Mouse (Mus musculus): ENCODE results near the gene Olfr1339. TPM values are rescaled to one million over a fixed set of nuclear protein-coding genes. Genes with fewer than 3 reads are reported as not detected.

The Olfr1339 gene
- not detected in 2 replicates for polyA plus RNA-seq (2012; ENCODE audit: low replicate concordance)

DNA sequence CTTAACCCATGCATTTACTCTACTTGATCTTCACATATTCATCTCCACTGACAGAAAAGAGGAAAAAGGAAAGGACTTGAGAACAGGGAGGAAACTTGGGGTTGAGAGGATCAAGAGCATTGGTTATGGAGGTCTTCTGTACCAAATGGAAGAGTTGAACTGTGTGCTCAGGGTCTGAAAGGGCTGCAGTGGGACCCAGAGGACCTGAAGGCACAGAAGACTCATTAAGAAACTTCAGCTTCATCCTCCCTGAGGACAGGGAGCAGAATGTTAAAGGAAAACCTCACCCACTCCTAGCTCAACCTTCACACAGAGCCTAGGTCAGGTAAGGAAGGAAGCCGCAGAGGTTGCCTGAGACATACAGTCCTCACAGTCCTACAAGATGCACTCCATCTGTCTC is at the start of gene Olfr1339:
Gene Olfr1339, plus strand, starts transcription at position 301 of the 400 bp plus-strand sequence.

DNA sequence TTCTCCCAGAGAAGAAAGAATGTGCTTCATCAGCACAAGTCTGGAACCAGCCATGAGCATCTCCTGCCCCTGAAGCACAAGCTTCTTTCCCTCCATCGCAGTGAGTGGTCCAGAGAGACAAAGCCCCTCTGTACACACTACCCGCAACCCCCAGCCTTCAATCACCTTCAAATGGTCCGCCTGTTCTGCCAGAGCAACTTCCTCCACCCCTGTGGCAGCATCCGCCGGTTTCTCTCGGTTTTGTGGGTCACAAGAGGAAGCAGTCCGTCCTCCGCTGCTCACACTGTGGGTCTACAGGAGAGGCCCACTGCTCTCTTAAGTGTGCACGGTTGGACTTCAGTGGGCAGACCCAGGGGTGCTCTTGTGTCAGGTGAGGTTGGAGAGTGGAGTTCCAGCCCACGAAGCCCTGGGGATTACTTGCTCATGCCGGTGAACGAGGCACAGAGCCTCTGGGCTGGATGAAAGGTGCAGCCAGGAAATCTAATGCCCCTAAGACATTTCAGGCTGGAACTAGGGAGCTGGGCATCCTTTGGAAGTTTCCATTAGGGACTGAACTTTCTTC is 39.5 kb upstream of the Olfr1339 start, which contains the start of gene Olfr1342:
Gene Olfr1342, minus strand, starts transcription at position 345 of the 562 bp plus-strand sequence.

DNA sequence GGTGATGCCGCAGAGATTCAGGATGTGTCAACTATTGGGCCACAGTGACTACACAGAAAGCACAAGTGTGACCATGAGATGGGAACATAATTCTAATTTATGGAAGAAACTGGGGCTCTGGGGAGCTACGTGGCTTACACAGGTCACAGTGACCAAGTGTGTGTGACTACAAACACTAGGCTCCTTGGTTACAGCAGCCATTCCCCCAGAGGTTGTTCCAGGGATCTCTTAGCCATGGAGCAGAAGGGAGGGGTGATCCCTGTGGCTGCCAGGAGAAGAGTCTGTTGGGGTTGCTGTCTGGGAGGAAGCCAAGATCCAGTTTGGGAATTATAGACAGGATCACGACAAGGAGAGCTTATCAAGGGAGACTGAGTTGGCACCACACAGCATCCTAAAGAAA is 28.8 kb upstream of the Olfr1339 start, which contains the start of gene Olfr1341:
Gene Olfr1341, plus strand, starts transcription at position 301 of the 400 bp plus-strand sequence.

DNA sequence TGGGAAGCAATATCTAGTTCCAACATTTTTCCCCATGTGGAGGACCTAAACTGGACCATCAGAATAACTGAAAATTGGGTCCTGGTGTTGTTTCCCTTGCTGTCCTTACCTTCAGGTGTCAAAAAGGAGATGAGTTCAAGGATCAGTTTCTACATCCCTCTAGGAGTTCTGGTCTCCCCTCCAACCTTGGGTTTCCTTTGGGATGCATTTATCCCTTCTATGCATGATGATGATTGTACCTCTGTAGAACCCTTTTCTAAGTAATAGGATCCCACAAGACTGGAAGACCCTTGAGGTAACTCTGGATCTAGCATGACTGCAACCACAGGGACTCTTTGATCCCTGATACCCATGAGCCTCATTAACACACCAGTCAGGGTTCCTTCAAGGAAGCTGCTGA is 12.1 kb upstream of the Olfr1339 start, which contains the start of gene Olfr1340:
Gene Olfr1340, plus strand, starts transcription at position 301 of the 400 bp plus-strand sequence.

DNA sequence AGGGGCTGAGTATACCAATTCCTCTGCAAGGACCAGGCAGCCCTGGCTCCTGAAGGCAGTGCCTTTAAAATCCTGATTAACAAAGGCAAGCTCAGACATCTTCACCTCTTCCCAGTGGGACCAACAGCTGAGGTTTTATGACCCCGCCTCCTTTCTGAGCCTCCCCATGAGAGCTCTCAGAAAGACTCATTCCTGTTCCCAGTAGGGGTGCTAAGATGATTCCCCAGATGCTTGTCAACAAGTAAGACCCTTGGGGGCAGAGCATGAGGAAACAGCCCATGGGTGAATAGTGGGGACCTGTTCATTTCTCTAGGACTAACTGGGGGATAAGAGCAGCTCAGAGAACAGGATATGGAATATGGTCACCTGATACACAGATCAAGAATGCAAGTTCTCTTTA is 26.7 kb downstream of the Olfr1339 start, which contains the start of gene Olfr1338:
Gene Olfr1338, minus strand, starts transcription at position 101 of the 400 bp plus-strand sequence.

DNA sequence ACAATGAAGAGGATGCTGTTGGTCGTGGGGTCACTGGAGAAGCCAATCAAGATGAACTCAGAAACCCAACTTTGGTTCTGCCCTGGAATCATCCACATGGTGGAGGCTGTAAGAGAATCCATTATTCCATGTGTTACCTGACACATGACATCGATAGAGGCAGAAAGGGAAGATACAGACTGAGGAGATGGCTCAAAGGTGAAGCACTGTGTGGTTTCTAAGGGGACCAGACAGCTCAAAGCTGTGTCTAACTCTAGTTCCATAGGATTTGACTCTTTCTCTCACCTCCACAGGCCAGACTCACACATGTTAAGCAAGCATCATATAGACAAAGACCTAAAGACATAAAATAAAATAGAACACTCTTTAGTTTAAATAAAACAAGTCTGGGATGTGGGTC is 50.5 kb downstream of the Olfr1339 start, which contains the start of gene Olfr1337:
Gene Olfr1337, minus strand, starts transcription at position 101 of the 400 bp plus-strand sequence.

Other genes with a start within 250 kb of the Olfr1339 start
- 2.2 and 6.8 TPM in 2 replicates for gene Tie1, start 242.1 kb upstream of the Olfr1339 start, polyA plus RNA-seq (2012; ENCODE audit: low replicate concordance)
- gene 2610528J11Rik, start 205.2 kb upstream of the Olfr1339 start, polyA plus RNA-seq (2012; ENCODE audit: low replicate concordance) = not detected in 2 replicates
- not detected in 2 replicates for gene Tmem125, start 188.1 kb upstream of the Olfr1339 start, polyA plus RNA-seq (2012; ENCODE audit: low replicate concordance)
- gene Cfap57, start 111.4 kb upstream of the Olfr1339 start, polyA plus RNA-seq (2012; ENCODE audit: low replicate concordance) = not detected in 2 replicates
- 4.3 and 10.8 TPM in 2 replicates for gene Ebna1bp2, start 111.4 kb upstream of the Olfr1339 start, polyA plus RNA-seq (2012; ENCODE audit: low replicate concordance)
- not detected in 2 replicates for gene Olfr62, start 73.2 kb upstream of the Olfr1339 start, polyA plus RNA-seq (2012; ENCODE audit: low replicate concordance)
- gene Olfr1342, start 39.4 kb upstream of the Olfr1339 start, polyA plus RNA-seq (2012; ENCODE audit: low replicate concordance) = not detected in 2 replicates
- gene Olfr1341, start 28.7 kb upstream of the Olfr1339 start, polyA plus RNA-seq (2012; ENCODE audit: low replicate concordance) = not detected in 2 replicates
- gene Olfr1340, start 12.0 kb upstream of the Olfr1339 start, polyA plus RNA-seq (2012; ENCODE audit: low replicate concordance) = not detected in 2 replicates
- gene Olfr1338, start 26.6 kb downstream of the Olfr1339 start, polyA plus RNA-seq (2012; ENCODE audit: low replicate concordance) = not detected in 2 replicates
- gene Olfr1337, start 50.4 kb downstream of the Olfr1339 start, polyA plus RNA-seq (2012; ENCODE audit: low replicate concordance) = not detected in 2 replicates
- gene Olfr1335, start 77.8 kb downstream of the Olfr1339 start, polyA plus RNA-seq (2012; ENCODE audit: low replicate concordance) = not detected in 2 replicates
- gene Olfr1333, start 104.1 kb downstream of the Olfr1339 start, polyA plus RNA-seq (2012; ENCODE audit: low replicate concordance) = not detected in 2 replicates
- gene Olfr1331, start 132.5 kb downstream of the Olfr1339 start, polyA plus RNA-seq (2012; ENCODE audit: low replicate concordance) = not detected in 2 replicates
- gene Olfr1330, start 156.4 kb downstream of the Olfr1339 start, polyA plus RNA-seq (2012; ENCODE audit: low replicate concordance) = not detected in 2 replicates
- not detected in 2 replicates for gene Olfr1329, start 185.3 kb downstream of the Olfr1339 start, polyA plus RNA-seq (2012; ENCODE audit: low replicate concordance)
- gene Olfr1328, start 206.4 kb downstream of the Olfr1339 start, polyA plus RNA-seq (2012; ENCODE audit: low replicate concordance) = not detected in 2 replicates
- not detected in 2 replicates for gene Lao1, start 229.4 kb downstream of the Olfr1339 start, polyA plus RNA-seq (2012; ENCODE audit: low replicate concordance)